Mouse (Mus musculus) bone marrow, adult 2 months (tissue): Measurements from ENCODE around the gene Tsc22d3. TPM values are rescaled to one million over a fixed set of nuclear protein-coding genes. Genes with fewer than 3 reads are reported as not detected.

Experiments used
- H3K27ac ChIP-seq: fragments of 200-500 bp; 2 replicates; pipeline ENCODE4 v1.5.1; 2012; ENCODE audit warnings: low read depth, mild to moderate bottlenecking, control low read depth, inconsistent platforms, low read length; ENCODE audit not compliant: control insufficient read depth, poor library complexity, insufficient read depth
- H3K4me1 ChIP-seq: fragments of 200-500 bp; 2 replicates; pipeline ENCODE4 v1.6.1; 2011; ENCODE audit warnings: low read length; ENCODE audit not compliant: control insufficient read depth, insufficient read depth
- H3K4me3 ChIP-seq: fragments of 200-500 bp; replicated peaks from 2 replicates; pipeline ENCODE3; 2011; ENCODE audit warnings: mild to moderate bottlenecking, low read depth, low read length, control low read depth; ENCODE audit not compliant: control insufficient read depth
- CTCF ChIP-seq: fragments of 200-500 bp; IDR thresholded peaks from 2 replicates; pipeline ENCODE4 v1.5.1; 2011; ENCODE audit warnings: low read length, control low read depth; ENCODE audit not compliant: control insufficient read depth, insufficient read depth
- POLR2A ChIP-seq: fragments of 200-500 bp; IDR thresholded peaks from 2 replicates; pipeline ENCODE4 v1.6.1; 2011; ENCODE audit warnings: low read depth, mild to moderate bottlenecking, control low read depth, low read length, borderline replicate concordance; ENCODE audit not compliant: control insufficient read depth
- WGBS: fragments of 180-500 bp; shearing (Covaris S2); methylation state at CpG from one replicate; pipeline ENCODE4 v1.1.7; 2018; 5-methylcytosine and 5-hydroxymethylcytosine counted together
- polyA plus RNA-seq: library from polyadenylated mRNA; stranded (reverse); fragments of >200 nt; gene quantifications from 2 replicates; pipeline ENCODE4 v1.2.4, GENCODE M21; 2011; ENCODE audit warnings: low replicate concordance; ENCODE audit not compliant: missing spikeins, insufficient read depth, insufficient read length

Gene Tsc22d3
- polyA plus RNA-seq, 1 experiment: 59.6 TPM

DNA sequence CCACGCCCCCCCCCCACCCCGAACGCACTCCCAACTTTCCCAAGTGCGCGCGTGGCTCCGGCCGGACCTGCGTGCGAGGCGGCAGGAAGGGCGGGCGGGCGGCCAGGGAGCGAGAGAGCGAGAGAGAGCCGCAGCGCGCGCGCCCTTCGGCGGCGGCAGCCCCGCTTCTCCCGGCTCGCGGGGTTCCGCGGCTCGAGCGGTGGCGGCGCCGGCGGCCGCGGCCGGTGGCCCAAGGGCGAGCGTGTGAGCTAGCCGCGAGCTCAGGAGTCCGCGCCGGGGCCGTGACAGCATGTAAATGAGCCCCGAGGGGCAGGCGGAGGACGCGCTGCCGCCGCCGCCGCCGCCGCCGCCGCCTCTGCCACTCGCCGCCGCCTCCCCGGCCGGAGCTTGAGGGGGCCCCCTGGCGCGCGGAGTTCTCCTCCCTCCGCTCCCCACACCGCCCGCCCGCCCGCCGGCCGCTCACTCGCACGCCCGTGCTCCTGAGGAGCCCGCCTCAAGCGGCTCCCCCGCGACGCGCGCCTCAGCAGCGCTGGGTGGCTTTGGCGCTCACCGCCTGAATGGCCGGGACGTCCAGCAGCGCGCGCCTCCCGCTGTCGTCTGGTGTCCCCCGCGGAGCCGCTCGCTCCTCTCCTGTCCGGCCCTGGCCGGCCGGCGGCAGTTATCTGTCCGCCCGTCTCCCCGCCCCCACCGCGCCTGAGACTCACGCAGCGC, 1.5 kb downstream of the Tsc22d3 start:
- Histone ChIP-seq H3K27ac (peak overlapping the region; percentile 85; the same call in 1 of the 2 replicates), H3K4me1 (no peaks in the 10 kb centered on the region), H3K4me3 (peak overlapping the region; percentile 44)
- 17% methylated on average over 74 of the region's 109 CpGs for WGBS
- peak; percentile 32; the same call in 1 of the 2 replicates for TF ChIP-seq POLR2A
- TF ChIP-seq CTCF: no peak

DNA sequence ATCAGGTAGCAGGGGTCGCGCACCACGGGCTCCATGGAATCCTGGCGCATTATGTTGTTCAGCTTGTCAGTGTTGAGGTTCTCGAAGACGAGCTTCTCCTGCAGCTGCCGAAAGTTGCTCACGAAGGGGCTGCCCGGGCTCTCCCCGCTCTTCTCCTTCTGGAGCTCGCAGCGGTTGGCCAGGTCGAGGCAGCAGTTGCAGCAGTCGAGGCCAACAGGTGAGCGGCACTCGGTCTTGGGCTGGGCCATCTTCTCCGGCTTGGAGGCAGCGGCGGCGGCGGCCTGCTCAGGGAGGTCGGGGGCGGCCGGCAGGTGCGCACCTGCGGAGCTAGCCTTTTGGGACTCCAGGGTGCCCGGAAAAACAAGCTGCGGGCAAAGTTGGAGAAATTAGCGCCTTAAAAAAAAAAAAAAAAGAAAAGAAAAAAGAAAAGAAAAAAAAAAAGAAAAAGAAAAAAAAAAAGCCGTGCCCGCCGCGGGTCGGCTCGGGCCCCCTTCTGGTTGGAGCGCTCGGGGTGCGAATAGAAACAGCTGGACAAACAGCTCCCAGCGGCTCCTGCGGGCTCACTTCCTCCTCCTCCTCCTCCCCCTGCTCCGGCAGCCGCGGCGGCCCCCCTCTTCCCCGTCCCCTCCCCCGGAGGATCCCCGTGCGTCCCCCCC, 2.1 kb downstream of the Tsc22d3 start:
- Histone ChIP-seq H3K27ac (no peak overlapping the region), H3K4me1 (no peaks in the 10 kb centered on the region), H3K4me3 (peak overlapping the region; percentile 63)
- TF ChIP-seq CTCF (no peak), POLR2A (no peak)
- 22% methylated on average over 34 of the region's 48 CpGs for WGBS

DNA sequence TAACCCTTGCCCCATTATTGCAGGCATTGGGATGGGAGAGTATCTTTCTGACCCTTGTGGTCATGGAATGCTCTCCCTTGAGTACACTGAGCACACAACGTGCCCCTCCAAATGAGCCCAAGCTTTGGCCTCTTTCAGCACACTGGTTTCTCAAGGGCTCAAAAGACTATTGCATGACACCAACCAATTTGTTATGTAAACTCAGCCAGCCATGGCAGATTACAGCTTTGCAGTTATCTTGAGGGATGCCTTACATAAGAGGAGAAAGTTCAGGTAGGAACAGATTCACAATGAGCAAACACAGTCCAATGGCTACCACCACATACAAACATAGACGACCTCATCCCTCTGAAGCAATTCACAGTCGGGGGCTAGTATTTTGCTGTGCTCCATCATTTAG, 9.3 kb downstream of the Tsc22d3 start:
- WGBS: 77% methylated on average over 3 of the region's 3 CpGs
- Histone ChIP-seq H3K4me3 (no peak overlapping the region), H3K4me1 (no peaks in the 10 kb centered on the region), H3K27ac (no peak overlapping the region)
- TF ChIP-seq CTCF: no peak

DNA sequence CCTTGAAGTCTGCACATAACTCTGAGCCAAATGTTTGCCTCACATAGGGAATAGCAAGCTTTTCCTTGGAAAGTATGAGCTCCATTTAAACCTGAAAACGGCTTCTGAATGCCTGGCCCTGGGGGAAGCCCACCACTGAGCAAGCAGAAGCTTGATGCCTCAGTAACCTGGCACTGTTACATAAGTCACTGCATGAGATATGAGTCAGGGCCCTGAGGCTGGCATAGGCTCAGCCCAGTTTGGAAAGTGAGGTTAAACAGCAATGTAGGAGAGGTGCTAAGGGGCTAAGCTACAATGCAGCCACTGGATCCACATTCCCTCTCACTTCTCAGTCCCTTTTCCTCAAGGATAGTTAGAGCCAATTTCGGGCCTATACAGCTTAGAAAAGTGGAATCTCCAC, 10.3 kb downstream of the Tsc22d3 start:
- no peak overlapping the region for H3K27ac ChIP-seq
- H3K4me1 ChIP-seq: no peaks in the 10 kb centered on the region
- TF ChIP-seq POLR2A: no peak
- H3K4me3 ChIP-seq: no peak overlapping the region
- 83% methylated on average over 2 of the region's 2 CpGs for WGBS

DNA sequence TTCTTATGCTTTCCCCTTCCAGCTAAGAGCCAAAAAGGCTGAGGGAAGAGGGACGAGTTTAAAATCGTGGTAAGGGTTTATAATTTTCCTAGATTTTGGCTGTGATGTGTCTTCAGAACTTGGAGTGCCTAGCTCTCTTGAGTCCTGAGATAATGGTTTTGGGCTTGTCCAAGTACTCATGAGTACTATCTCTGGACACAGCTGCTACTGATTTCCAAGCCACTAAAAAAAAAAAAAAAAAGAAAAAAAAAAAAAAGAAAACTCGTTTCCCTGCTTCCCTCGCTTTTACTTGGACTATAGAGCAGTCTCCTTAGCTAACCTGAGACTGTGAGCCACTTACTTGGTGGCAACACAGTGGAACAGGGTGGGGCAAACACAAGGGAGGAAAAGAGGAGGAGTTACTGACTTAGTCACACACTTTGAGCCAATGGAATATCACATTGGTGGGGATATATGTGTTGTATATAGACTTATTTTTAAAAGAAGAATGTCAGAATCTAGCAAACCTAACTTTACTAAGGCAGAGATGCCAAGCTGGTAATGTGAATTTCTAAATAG, 11.2 kb downstream of the Tsc22d3 start:
- no peak overlapping the region for H3K4me3 ChIP-seq
- TF ChIP-seq POLR2A: no peak
- no peak for TF ChIP-seq CTCF
- no peaks in the 10 kb centered on the region for H3K4me1 ChIP-seq
- H3K27ac ChIP-seq: no peak overlapping the region
- 67% methylated on average over 4 of the region's 4 CpGs for WGBS

DNA sequence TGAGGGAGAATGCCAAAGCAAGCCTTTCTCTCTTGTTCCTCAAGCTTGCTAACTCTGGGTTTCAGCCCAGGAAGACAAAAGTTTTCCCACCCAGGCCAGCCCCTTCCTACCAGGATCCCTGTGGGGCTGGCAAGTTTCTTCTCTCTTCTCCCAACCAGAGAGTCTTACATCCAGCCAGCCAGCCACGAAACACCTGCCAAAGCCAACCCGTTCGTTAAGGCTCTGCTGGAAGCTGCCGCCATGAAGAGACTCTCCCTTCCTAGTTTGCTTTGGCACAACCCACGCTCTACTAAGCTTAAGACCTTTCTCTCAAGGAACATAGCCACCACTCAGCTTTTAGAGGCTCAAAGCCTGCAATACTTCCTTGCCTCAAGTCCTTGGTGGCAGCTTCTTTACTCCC, 11.9 kb downstream of the Tsc22d3 start:
- TF ChIP-seq CTCF: no peak
- TF ChIP-seq POLR2A: no peak
- 87% methylated on average over 5 of the region's 5 CpGs for WGBS

DNA sequence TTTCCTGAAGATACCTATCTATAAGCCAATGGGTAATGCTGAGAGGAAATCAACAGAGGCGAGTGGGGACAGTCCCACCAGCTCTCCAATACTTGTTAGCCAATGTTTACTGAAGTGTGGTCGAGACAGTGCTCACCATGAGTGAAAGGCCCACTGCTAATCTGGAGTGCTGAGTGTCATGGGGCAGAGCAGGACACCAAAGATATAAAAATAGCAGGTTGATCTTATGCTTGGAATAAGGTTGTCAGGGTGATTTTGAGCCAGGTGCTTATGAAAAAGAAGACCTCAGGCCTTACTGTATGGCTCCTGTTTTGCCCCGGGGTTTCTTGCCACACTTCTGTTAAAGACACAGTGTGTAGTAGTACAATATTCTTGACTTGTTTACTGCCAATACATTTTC, 20.0 kb downstream of the Tsc22d3 start:
- H3K27ac ChIP-seq: no peak overlapping the region
- no peak overlapping the region for H3K4me3 ChIP-seq
- H3K4me1 ChIP-seq: no peaks in the 10 kb centered on the region
- WGBS: 60% methylated on average over 3 of the region's 3 CpGs
- no peak for TF ChIP-seq POLR2A

More for the DNA sequence above, 11.9 kb downstream of the Tsc22d3 start:
- Histone ChIP-seq H3K4me3 (no peak overlapping the region), H3K4me1 (no peaks in the 10 kb centered on the region), H3K27ac (no peak overlapping the region)

DNA sequence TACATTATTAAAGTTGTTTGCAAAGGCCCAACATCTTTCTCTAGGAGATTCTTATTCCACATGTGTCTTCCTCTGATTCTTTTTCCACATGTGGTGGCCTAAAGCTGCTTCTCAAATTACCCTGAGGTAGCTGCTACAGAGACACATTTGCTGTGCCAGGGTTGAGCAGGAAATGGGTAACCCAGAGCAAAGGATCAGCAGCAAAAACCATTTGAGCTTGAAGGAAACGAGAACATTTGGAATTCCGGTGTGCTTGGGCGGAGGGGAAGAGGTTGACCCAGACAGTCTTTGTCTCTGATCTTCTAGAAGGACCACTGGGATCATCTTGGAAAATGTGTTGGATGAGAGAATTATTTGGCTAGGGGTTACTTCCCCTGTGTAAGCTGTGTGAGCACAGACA, 24.8 kb downstream of the Tsc22d3 start:
- 60% methylated on average over 3 of the region's 3 CpGs for WGBS

More for the DNA sequence above, 24.8 kb downstream of the Tsc22d3 start:
- H3K4me1 ChIP-seq: no peaks in the 10 kb centered on the region
- H3K27ac ChIP-seq: no peak overlapping the region
- H3K4me3 ChIP-seq: no peak overlapping the region
- TF ChIP-seq POLR2A (no peak), CTCF (no peak)
